Mouse (Mus musculus): ENCODE results near the gene Abi3bp. TPM values are rescaled to one million over a fixed set of nuclear protein-coding genes. Genes with fewer than 3 reads are reported as not detected.

The Abi3bp gene
- polyA plus RNA-seq (2014; fragmentation: Nextera tagmentation; extraction: Ambion mirVana) = 0.54 and 0.79 TPM in 2 replicates

- no peak within 1 kb of the TSS for H3K9ac ChIP-seq (replicated peaks; ENCODE audit: low read length)
- WGBS = 49% methylated on average over 11 of the region's 11 CpGs
- no peaks in the 10 kb centered on the region for H3K36me3 ChIP-seq (replicated peaks; ENCODE audit: control insufficient read depth, insufficient read depth, low read depth, low read length)
- no peak within 1 kb of the TSS for H3K27ac ChIP-seq (replicated peaks; ENCODE audit: low read depth, low read length)
- H3K4me3 ChIP-seq (ENCODE audit: low read depth, low read length) = no peak within 1 kb of the TSS
- DNase-seq (ENCODE audit: low spot score) (peak; percentile 42), ATAC-seq (replicated peaks; ENCODE audit: insufficient number of reproducible peaks, low FRiP score, low TSS enrichment, low read depth) (0 out of 2 replicates have a peak, but pooled peaks have one; percentile 71)
- H3K27me3 ChIP-seq (ENCODE audit: control insufficient read depth, insufficient read depth, low read length) = no peaks in the 10 kb centered on the region
- no peak within 1 kb of the TSS; the same call in 1 of the 2 replicates for H3K4me2 ChIP-seq (ENCODE audit: low read depth, low read length)
- H3K9me3 ChIP-seq (replicated peaks; ENCODE audit: control insufficient read depth, low read length) = no peaks in the 10 kb centered on the region
- H3K4me1 ChIP-seq (ENCODE audit: control insufficient read depth, insufficient read depth, low read length) = no peaks in the 10 kb centered on the region
These were observed at the start of gene Abi3bp for GRCm38 (mm10) chr16:56477677-56478574. Gene Abi3bp, plus strand, starts transcription at chr16:56477878.

GRCm38 (mm10) chr16:56435293-56436185 is 42.1 kb upstream of the Abi3bp start:
- H3K36me3 ChIP-seq (replicated peaks; ENCODE audit: control insufficient read depth, insufficient read depth, low read depth, low read length) = no peaks in the 10 kb centered on the region
- H3K9ac ChIP-seq (replicated peaks; ENCODE audit: low read length) = no peak overlapping the region
- no peak for DNase-seq (ENCODE audit: low spot score)
- H3K4me1 ChIP-seq (ENCODE audit: control insufficient read depth, insufficient read depth, low read length) = no peaks in the 10 kb centered on the region
- H3K4me3 ChIP-seq (ENCODE audit: low read depth, low read length) = no peak overlapping the region
- no peaks in the 10 kb centered on the region for H3K9me3 ChIP-seq (replicated peaks; ENCODE audit: control insufficient read depth, low read length)
- ATAC-seq (replicated peaks; ENCODE audit: insufficient number of reproducible peaks, low FRiP score, low TSS enrichment, low read depth) = no peak
- H3K27ac ChIP-seq (replicated peaks; ENCODE audit: low read depth, low read length) = no peak overlapping the region
- no peak overlapping the region for H3K4me2 ChIP-seq (ENCODE audit: low read depth, low read length)
- WGBS = 73% methylated on average over 4 of the region's 4 CpGs
- no peaks in the 10 kb centered on the region for H3K27me3 ChIP-seq (ENCODE audit: control insufficient read depth, insufficient read depth, low read length)

GRCm38 (mm10) chr16:56440243-56440642 is 37.4 kb upstream of the Abi3bp start:
- Histone ChIP-seq H3K4me2 (ENCODE audit: low read depth, low read length) (no peak overlapping the region), H3K4me3 (ENCODE audit: low read depth, low read length) (no peak overlapping the region), H3K27me3 (ENCODE audit: control insufficient read depth, insufficient read depth, low read length) (no peaks in the 10 kb centered on the region), H3K27ac (replicated peaks; ENCODE audit: low read depth, low read length) (no peak overlapping the region), H3K9ac (replicated peaks; ENCODE audit: low read length) (no peak overlapping the region), H3K9me3 (replicated peaks; ENCODE audit: control insufficient read depth, low read length) (no peaks in the 10 kb centered on the region), H3K36me3 (replicated peaks; ENCODE audit: control insufficient read depth, insufficient read depth, low read depth, low read length) (no peaks in the 10 kb centered on the region), H3K4me1 (ENCODE audit: control insufficient read depth, insufficient read depth, low read length) (no peaks in the 10 kb centered on the region)
- WGBS = 77% methylated on average over 4 of the region's 4 CpGs
- no peak for ATAC-seq (replicated peaks; ENCODE audit: insufficient number of reproducible peaks, low FRiP score, low TSS enrichment, low read depth)
- no peak for DNase-seq (ENCODE audit: low spot score)

GRCm38 (mm10) chr16:56441113-56441512 is 36.6 kb upstream of the Abi3bp start:
- Histone ChIP-seq H3K36me3 (replicated peaks; ENCODE audit: control insufficient read depth, insufficient read depth, low read depth, low read length) (no peaks in the 10 kb centered on the region), H3K27me3 (ENCODE audit: control insufficient read depth, insufficient read depth, low read length) (no peaks in the 10 kb centered on the region), H3K4me3 (ENCODE audit: low read depth, low read length) (no peak overlapping the region), H3K4me1 (ENCODE audit: control insufficient read depth, insufficient read depth, low read length) (no peaks in the 10 kb centered on the region), H3K27ac (replicated peaks; ENCODE audit: low read depth, low read length) (no peak overlapping the region), H3K9me3 (replicated peaks; ENCODE audit: control insufficient read depth, low read length) (no peaks in the 10 kb centered on the region), H3K9ac (replicated peaks; ENCODE audit: low read length) (no peak overlapping the region), H3K4me2 (ENCODE audit: low read depth, low read length) (no peak overlapping the region)
- 82% methylated on average over 5 of the region's 5 CpGs for WGBS
- ATAC-seq (replicated peaks; ENCODE audit: insufficient number of reproducible peaks, low FRiP score, low TSS enrichment, low read depth) (no peak), DNase-seq (ENCODE audit: low spot score) (no peak)

- no peaks in the 10 kb centered on the region for H3K27me3 ChIP-seq (ENCODE audit: control insufficient read depth, insufficient read depth, low read length)
- ATAC-seq (replicated peaks; ENCODE audit: insufficient number of reproducible peaks, low FRiP score, low TSS enrichment, low read depth) (no peak), DNase-seq (ENCODE audit: low spot score) (no peak)
- H3K27ac ChIP-seq (replicated peaks; ENCODE audit: low read depth, low read length) = no peak overlapping the region
- H3K9ac ChIP-seq (replicated peaks; ENCODE audit: low read length) = no peak overlapping the region
- H3K4me1 ChIP-seq (ENCODE audit: control insufficient read depth, insufficient read depth, low read length) = no peaks in the 10 kb centered on the region
- no peaks in the 10 kb centered on the region for H3K36me3 ChIP-seq (replicated peaks; ENCODE audit: control insufficient read depth, insufficient read depth, low read depth, low read length)
- no peak overlapping the region for H3K4me3 ChIP-seq (ENCODE audit: low read depth, low read length)
- no peak overlapping the region for H3K4me2 ChIP-seq (ENCODE audit: low read depth, low read length)
- 76% methylated on average over 7 of the region's 7 CpGs for WGBS
- no peaks in the 10 kb centered on the region for H3K9me3 ChIP-seq (replicated peaks; ENCODE audit: control insufficient read depth, low read length)
These were observed 35.9 kb upstream of the Abi3bp start for GRCm38 (mm10) chr16:56441658-56442344.

GRCm38 (mm10) chr16:56451482-56451881 is 26.2 kb upstream of the Abi3bp start:
- DNase-seq (ENCODE audit: low spot score) (no peak), ATAC-seq (replicated peaks; ENCODE audit: insufficient number of reproducible peaks, low FRiP score, low TSS enrichment, low read depth) (no peak)
- 81% methylated on average over 2 of the region's 2 CpGs for WGBS
- Histone ChIP-seq H3K36me3 (replicated peaks; ENCODE audit: control insufficient read depth, insufficient read depth, low read depth, low read length) (no peaks in the 10 kb centered on the region), H3K27ac (replicated peaks; ENCODE audit: low read depth, low read length) (no peak overlapping the region), H3K4me2 (ENCODE audit: low read depth, low read length) (no peak overlapping the region), H3K4me3 (ENCODE audit: low read depth, low read length) (no peak overlapping the region), H3K9ac (replicated peaks; ENCODE audit: low read length) (no peak overlapping the region), H3K27me3 (ENCODE audit: control insufficient read depth, insufficient read depth, low read length) (no peaks in the 10 kb centered on the region), H3K4me1 (ENCODE audit: control insufficient read depth, insufficient read depth, low read length) (no peaks in the 10 kb centered on the region), H3K9me3 (replicated peaks; ENCODE audit: control insufficient read depth, low read length) (no peaks in the 10 kb centered on the region)

- Histone ChIP-seq H3K9me3 (replicated peaks; ENCODE audit: control insufficient read depth, low read length) (no peaks in the 10 kb centered on the region), H3K4me1 (ENCODE audit: control insufficient read depth, insufficient read depth, low read length) (no peaks in the 10 kb centered on the region), H3K36me3 (replicated peaks; ENCODE audit: control insufficient read depth, insufficient read depth, low read depth, low read length) (no peaks in the 10 kb centered on the region), H3K27ac (replicated peaks; ENCODE audit: low read depth, low read length) (no peak overlapping the region), H3K4me3 (ENCODE audit: low read depth, low read length) (no peak overlapping the region), H3K27me3 (ENCODE audit: control insufficient read depth, insufficient read depth, low read length) (no peaks in the 10 kb centered on the region), H3K9ac (replicated peaks; ENCODE audit: low read length) (no peak overlapping the region), H3K4me2 (ENCODE audit: low read depth, low read length) (no peak overlapping the region)
- ATAC-seq (replicated peaks; ENCODE audit: insufficient number of reproducible peaks, low FRiP score, low TSS enrichment, low read depth) = no peak
- WGBS = 90% methylated on average over 1 of the region's 1 CpGs
- DNase-seq (ENCODE audit: low spot score) = no peak
These were observed 25.8 kb upstream of the Abi3bp start for GRCm38 (mm10) chr16:56451923-56452322.
